Mouse (Mus musculus) spleen, adult 18-20 months (tissue): ENCODE measurements around the gene Car2.

Experiments
- DNase-seq, 2 experiments: peaks; one replicate each; pipeline ENCODE4 v3.0.0; 2022; ENCODE audit warnings: mixed read lengths in 2 of 2

Car2 gene

GRCm38 (mm10) chr3:14886102-14887098 lies at the start of gene Car2:
Car2 (plus strand) TSS chr3:14886273.
- peak; percentile 39 to 57 for DNase-seq

GRCm38 (mm10) chr3:14838936-14839335 lies 47.1 kb upstream of the Car2 start:
- no peak for DNase-seq

GRCm38 (mm10) chr3:14839466-14840118 lies 46.5 kb upstream of the Car2 start:
- no peak for DNase-seq

- no peak for DNase-seq
Measured at GRCm38 (mm10) chr3:14848587-14849254, 37.4 kb upstream of the Car2 start.

GRCm38 (mm10) chr3:14853966-14854365 lies 32.1 kb upstream of the Car2 start:
- no peak for DNase-seq

GRCm38 (mm10) chr3:14854446-14854845 lies 31.6 kb upstream of the Car2 start:
- DNase-seq: no peak

GRCm38 (mm10) chr3:14857874-14858273 lies 28.2 kb upstream of the Car2 start:
- DNase-seq: no peak

DNA sequence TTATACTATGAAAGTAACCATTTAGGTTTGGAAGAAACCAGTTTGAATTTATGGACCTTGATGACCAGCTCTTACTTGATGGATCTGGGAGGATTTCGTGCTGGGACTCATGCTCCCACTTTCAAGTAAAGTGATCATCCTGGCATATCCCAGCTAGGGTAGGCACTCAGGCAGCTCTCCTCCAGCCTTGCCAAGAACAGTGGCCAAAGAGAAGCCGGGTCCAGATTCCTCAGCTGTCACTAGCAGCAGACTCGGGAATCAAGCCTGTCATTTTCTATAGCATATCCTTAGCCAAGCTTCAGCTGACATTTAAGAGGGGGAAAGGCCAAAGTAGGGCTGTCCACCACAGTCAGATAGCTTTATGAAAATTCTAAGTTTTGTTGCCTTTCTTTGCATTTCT lies 25.8 kb upstream of the Car2 start:
- no peak for DNase-seq

DNA sequence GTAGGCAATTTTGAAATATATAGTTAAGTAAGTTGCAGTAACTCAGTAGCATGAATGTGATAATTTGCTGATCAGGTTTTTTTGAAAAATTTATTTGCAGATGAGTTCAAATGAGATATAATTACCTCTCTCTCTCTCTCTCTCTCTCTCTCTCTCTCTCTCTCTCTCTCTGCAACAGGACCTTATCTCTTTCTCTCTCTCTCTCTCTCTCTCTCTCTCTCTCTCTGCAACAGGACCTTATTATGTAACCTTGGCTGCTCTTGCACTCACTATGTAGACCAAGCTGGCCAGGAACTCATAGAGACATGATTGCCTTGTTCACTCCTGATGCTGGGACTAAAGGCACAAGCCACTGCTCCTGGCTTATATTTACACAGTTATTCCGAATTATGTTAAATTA lies 24.9 kb upstream of the Car2 start:
- no peak for DNase-seq

DNA sequence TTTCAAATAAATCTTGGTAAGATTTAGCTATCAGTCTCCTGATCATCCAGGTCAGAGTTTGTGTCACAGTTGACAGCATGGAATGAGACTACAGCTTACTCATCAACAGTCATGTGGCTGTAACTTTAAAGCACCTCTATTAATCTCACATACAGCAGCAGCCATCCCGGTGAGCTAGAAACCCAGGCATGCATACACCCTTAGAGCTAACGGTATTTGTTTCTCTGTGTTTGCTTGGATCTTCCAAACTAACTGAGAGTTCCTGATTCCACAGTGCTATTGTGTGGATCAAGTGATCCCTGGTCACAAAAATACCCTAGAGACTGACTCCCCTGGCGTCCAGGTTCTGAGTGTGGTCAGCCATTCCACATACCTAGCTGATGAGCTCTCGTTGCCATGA lies 24.3 kb upstream of the Car2 start:
- DNase-seq: no peak

DNA sequence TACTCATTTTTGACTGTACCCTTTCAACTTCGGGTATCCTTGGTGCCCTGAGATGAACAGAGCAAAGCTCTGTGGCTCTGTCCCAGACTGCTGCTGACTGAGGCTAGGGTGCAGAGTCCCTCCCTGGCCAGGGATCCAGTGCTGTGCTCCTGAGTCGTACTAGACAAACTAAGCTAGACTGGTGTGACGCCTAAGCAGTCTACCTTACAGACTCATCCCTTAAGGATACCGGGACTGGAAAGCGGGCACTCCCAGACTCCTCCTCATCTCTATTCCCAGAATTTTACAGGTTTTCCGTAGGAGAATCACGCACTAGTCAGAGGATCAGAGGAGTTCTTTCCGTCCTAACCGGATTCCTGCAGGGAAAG lies 23.4 kb upstream of the Car2 start:
- DNase-seq: no peak

- no peak for DNase-seq
Measured at GRCm38 (mm10) chr3:14863022-14863711, 22.9 kb upstream of the Car2 start, which contains the start of gene Car3. Car3 (plus strand) TSS chr3:14863512.

- no peak for DNase-seq
Measured at GRCm38 (mm10) chr3:14863922-14864321, 22.2 kb upstream of the Car2 start.

DNA sequence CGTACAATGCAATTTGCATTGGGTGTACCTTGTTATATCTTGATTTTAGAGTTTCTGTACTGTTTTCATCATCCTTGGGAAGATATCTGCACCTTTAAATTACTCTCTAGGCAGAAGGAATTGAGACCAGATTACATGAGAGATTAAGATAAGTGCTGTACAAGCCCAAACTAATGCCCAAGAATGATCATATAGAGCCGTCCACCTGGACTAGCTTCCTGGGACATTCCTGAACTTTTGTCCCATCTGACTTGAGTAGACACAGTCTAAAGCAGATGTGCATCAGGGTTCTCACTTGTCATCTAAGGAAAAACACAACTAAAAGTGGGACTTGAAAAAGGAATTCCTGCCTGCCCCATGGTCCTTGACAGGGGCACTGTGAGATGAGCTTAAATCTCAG lies 20.1 kb upstream of the Car2 start:
- no peak for DNase-seq

- peak; percentile 62 to 83 for DNase-seq
Measured at GRCm38 (mm10) chr3:14869779-14870178, 16.3 kb upstream of the Car2 start.

GRCm38 (mm10) chr3:14870528-14870927 lies 15.5 kb upstream of the Car2 start:
- no peak for DNase-seq

GRCm38 (mm10) chr3:14871386-14871785 lies 14.7 kb upstream of the Car2 start:
- DNase-seq: peak in 1 of 2 experiments; percentile 18

GRCm38 (mm10) chr3:14874402-14875040 lies 11.6 kb upstream of the Car2 start:
- no peak for DNase-seq

DNA sequence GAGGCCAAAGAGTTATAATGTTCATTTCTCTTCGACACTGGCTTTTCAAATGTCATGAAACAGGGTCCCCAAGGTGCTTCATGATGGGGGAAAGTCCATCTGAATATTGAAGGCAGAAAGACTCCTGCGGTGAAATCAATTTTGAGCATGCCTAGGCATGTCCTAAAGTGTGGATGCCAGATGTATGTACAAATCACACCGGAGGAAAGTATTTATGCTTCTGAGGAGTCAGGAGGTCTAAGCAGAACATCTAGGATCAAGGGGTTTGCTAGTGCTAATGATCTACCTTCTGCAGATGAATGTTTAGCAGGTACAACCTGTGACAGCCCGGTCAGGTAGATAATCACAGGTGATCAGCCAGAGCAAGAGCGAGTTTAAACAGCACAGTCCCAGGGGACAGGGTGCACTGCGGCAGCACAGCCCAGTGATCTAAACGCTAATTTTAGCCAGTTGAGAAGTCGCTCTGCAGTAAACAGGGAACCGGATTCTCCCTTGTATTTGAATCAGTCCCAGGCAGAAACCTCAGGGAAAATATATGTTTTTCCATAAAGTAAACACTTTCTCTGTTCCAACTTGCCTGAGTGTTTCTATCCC lies 9.7 kb upstream of the Car2 start:
- peak; percentile 43 to 53 for DNase-seq

- no peak for DNase-seq
Measured at GRCm38 (mm10) chr3:14877251-14877909, 8.7 kb upstream of the Car2 start.

GRCm38 (mm10) chr3:14878749-14879223 lies 7.3 kb upstream of the Car2 start:
- no peak for DNase-seq
